Mouse (Mus musculus) stomach, postnatal 0 days (tissue): ENCODE measurements around the gene Pdlim7. TPM values are rescaled to one million over a fixed set of nuclear protein-coding genes. Genes with fewer than 3 reads are reported as not detected.

Experiments used
- ATAC-seq: fragments of 200-750 bp; cut with Nextera tagmentation; 2 replicates; pipeline ENCODE4 v1.8.0; 2017; ENCODE audit not compliant: low FRiP score, low TSS enrichment
- DNase-seq: peaks from one replicate; pipeline ENCODE4 v3.0.0-alpha.2; 2016; ENCODE audit warnings: low spot score
- H3K27ac ChIP-seq: fragments of 300-500 bp; sonication (generic); replicated peaks from 2 replicates; pipeline ENCODE4 v1.5.1; 2014; ENCODE audit warnings: mild to moderate bottlenecking, control low read depth
- H3K27me3 ChIP-seq: fragments of 300-500 bp; sonication (generic); 2 replicates; pipeline ENCODE4 v1.6.1; 2014; ENCODE audit warnings: low read length; ENCODE audit not compliant: control insufficient read depth, insufficient read depth
- H3K36me3 ChIP-seq: fragments of 300-500 bp; sonication (generic); 2 replicates; pipeline ENCODE4 v1.6.1; 2014; ENCODE audit warnings: low read length, mixed read lengths; ENCODE audit not compliant: control insufficient read depth, insufficient read depth
- H3K4me1 ChIP-seq: fragments of 300-500 bp; sonication (generic); replicated peaks from 2 replicates; pipeline ENCODE4 v1.6.1; 2014; ENCODE audit warnings: antibody characterized with exemption; ENCODE audit not compliant: control insufficient read depth, insufficient read depth
- H3K4me2 ChIP-seq: fragments of 300-500 bp; sonication (generic); replicated peaks from 2 replicates; pipeline ENCODE4 v1.6.1; 2014; ENCODE audit warnings: low read depth, mild to moderate bottlenecking, control low read depth, moderate library complexity
- H3K4me3 ChIP-seq: fragments of 300-500 bp; sonication (generic); 2 replicates; pipeline ENCODE4 v1.5.1; 2014; ENCODE audit warnings: low read depth, low read length, control low read depth
- H3K9ac ChIP-seq: fragments of 300-500 bp; sonication (generic); 2 replicates; pipeline ENCODE4 v1.6.1; 2014; ENCODE audit warnings: mild to moderate bottlenecking, low read length, control low read depth, mixed read lengths
- H3K9me3 ChIP-seq: fragments of 300-500 bp; sonication (generic); 2 replicates; pipeline ENCODE4 v1.6.1; 2016; ENCODE audit warnings: low read length; ENCODE audit not compliant: control insufficient read depth
- CTCF ChIP-seq: IDR thresholded peaks from 2 replicates; pipeline ENCODE4 v1.5.1; 2016; ENCODE audit warnings: antibody characterized with exemption, low read depth, mild to moderate bottlenecking, moderate library complexity
- EP300 ChIP-seq: optimal IDR thresholded peaks from 2 replicates; pipeline ENCODE3; 2016; ENCODE audit warnings: antibody characterized with exemption
- WGBS: fragments of 180-500 bp; shearing (Covaris S2); extraction: QIAGEN DNeasy Blood & Tissue Kit; methylation state at CpG from one replicate; pipeline ENCODE4 v1.1.7; 2014; 5-methylcytosine and 5-hydroxymethylcytosine counted together
- polyA plus RNA-seq: library from polyadenylated mRNA; unstranded; fragments of >200 nt; fragmentation: Nextera tagmentation; extraction: Ambion mirVana; gene quantifications from 2 replicates; pipeline ENCODE4 v1.2.1, GENCODE M21; 2015

Pdlim7 gene
- polyA plus RNA-seq, 1 experiment from 2014 or later, result 193 TPM

GRCm38 (mm10) chr13:55471819-55472131 is 41.7 kb downstream of the Pdlim7 start:
- H3K36me3 ChIP-seq, result peaks cover 2% of the 10 kb centered on the region; the same call in 1 of the 2 replicates
- WGBS, result under 1% methylated on average over 26 of the region's 31 CpGs
- no peak for TF ChIP-seq CTCF
- no peak for TF ChIP-seq EP300
- ATAC-seq, result peak; percentile 18
- peak overlapping the region; percentile 61 for H3K4me3 ChIP-seq
- peak overlapping the region; percentile 64 for H3K9ac ChIP-seq
- no peaks in the 10 kb centered on the region for H3K9me3 ChIP-seq
- DNase-seq, result no peak
- H3K4me1 ChIP-seq, result no peaks in the 10 kb centered on the region
- H3K27me3 ChIP-seq, result no peaks in the 10 kb centered on the region
- peak overlapping the region; percentile 100 for H3K4me2 ChIP-seq
- H3K27ac ChIP-seq, result no peak overlapping the region

- peak overlapping the region; percentile 64 for H3K9ac ChIP-seq
- peak overlapping the region; percentile 61 for H3K4me3 ChIP-seq
- peak; percentile 86 for DNase-seq
- H3K9me3 ChIP-seq, result no peaks in the 10 kb centered on the region
- H3K4me2 ChIP-seq, result peak overlapping the region; percentile 100
- under 1% methylated on average over 49 of the region's 54 CpGs for WGBS
- TF ChIP-seq CTCF, result peak; percentile 93
- no peak for TF ChIP-seq EP300
- no peaks in the 10 kb centered on the region for H3K4me1 ChIP-seq
- H3K36me3 ChIP-seq, result peaks cover 2% of the 10 kb centered on the region; the same call in 1 of the 2 replicates
- no peak overlapping the region for H3K27ac ChIP-seq
- H3K27me3 ChIP-seq, result no peaks in the 10 kb centered on the region
- ATAC-seq, result peak; percentile 64
These were observed 42.2 kb downstream of the Pdlim7 start for GRCm38 (mm10) chr13:55471156-55471818.

GRCm38 (mm10) chr13:55470372-55470771 is 43.1 kb downstream of the Pdlim7 start:
- ATAC-seq (no peak), DNase-seq (no peak)
- Histone ChIP-seq H3K4me2 (no peak overlapping the region), H3K9ac (no peak overlapping the region), H3K27me3 (no peaks in the 10 kb centered on the region), H3K27ac (no peak overlapping the region), H3K4me1 (no peaks in the 10 kb centered on the region), H3K9me3 (no peaks in the 10 kb centered on the region), H3K36me3 (0 out of 2 replicates have a peak, but pooled peaks cover 2% of the 10 kb centered on the region), H3K4me3 (no peak overlapping the region)
- TF ChIP-seq CTCF (no peak), EP300 (no peak)
- 75% methylated on average over 9 of the region's 9 CpGs for WGBS

GRCm38 (mm10) chr13:55468851-55469560 is 44.5 kb downstream of the Pdlim7 start:
- no peak overlapping the region for H3K9ac ChIP-seq
- H3K27ac ChIP-seq, result no peak overlapping the region
- H3K4me2 ChIP-seq, result no peak overlapping the region
- H3K4me3 ChIP-seq, result no peak overlapping the region
- DNase-seq, result peak; percentile 63
- TF ChIP-seq EP300, result no peak
- peak; percentile 75 for TF ChIP-seq CTCF
- H3K27me3 ChIP-seq, result no peaks in the 10 kb centered on the region
- H3K36me3 ChIP-seq, result 0 out of 2 replicates have a peak, but pooled peaks cover 1% of the 10 kb centered on the region
- no peaks in the 10 kb centered on the region for H3K9me3 ChIP-seq
- no peak for ATAC-seq
- 42% methylated on average over 13 of the region's 13 CpGs for WGBS
- H3K4me1 ChIP-seq, result 0 out of 2 replicates have a peak, but pooled peaks cover 5% of the 10 kb centered on the region

- no peak overlapping the region for H3K4me2 ChIP-seq
- DNase-seq (no peak), ATAC-seq (no peak)
- no peak for TF ChIP-seq CTCF
- TF ChIP-seq EP300, result no peak
- no peak overlapping the region for H3K27ac ChIP-seq
- H3K36me3 ChIP-seq, result no peaks in the 10 kb centered on the region; the same call in none of the 2 replicates
- H3K9ac ChIP-seq, result no peak overlapping the region
- no peaks in the 10 kb centered on the region for H3K9me3 ChIP-seq
- no peaks in the 10 kb centered on the region for H3K27me3 ChIP-seq
- WGBS, result 67% methylated on average over 5 of the region's 5 CpGs
- H3K4me1 ChIP-seq, result 0 out of 2 replicates have a peak, but pooled peaks cover 5% of the 10 kb centered on the region
- H3K4me3 ChIP-seq, result no peak overlapping the region
These were observed 47.5 kb downstream of the Pdlim7 start for GRCm38 (mm10) chr13:55465830-55466440.
